Mouse (Mus musculus) heart, embryonic 12.5 days (tissue): ENCODE results near the gene Fndc3b. TPM values are rescaled to one million over a fixed set of nuclear protein-coding genes. Genes with fewer than 3 reads are reported as not detected.

Experiments
- ATAC-seq: fragments of 200-750 bp; cut with Nextera tagmentation; 2 replicates; pipeline ENCODE4 v1.8.0; 2017; ENCODE audit warnings: moderate TSS enrichment, moderate library complexity; ENCODE audit not compliant: insufficient number of reproducible peaks, low FRiP score
- H3K27ac ChIP-seq: fragments of 300-500 bp; sonication (generic); 2 replicates; pipeline ENCODE4 v1.5.1; 2016; ENCODE audit warnings: mild to moderate bottlenecking, moderate library complexity; ENCODE audit not compliant: poor library complexity, severe bottlenecking
- H3K27me3 ChIP-seq: fragments of 300-500 bp; sonication (generic); replicated peaks from 2 replicates; pipeline ENCODE4 v1.6.1; 2016; ENCODE audit warnings: mild to moderate bottlenecking, moderate library complexity
- H3K36me3 ChIP-seq: fragments of 300-500 bp; sonication (generic); 2 replicates; pipeline ENCODE4 v1.6.1; 2016; ENCODE audit warnings: mild to moderate bottlenecking, moderate library complexity
- H3K4me1 ChIP-seq: fragments of 300-500 bp; sonication (generic); replicated peaks from 2 replicates; pipeline ENCODE4 v1.6.1; 2016; ENCODE audit warnings: mild to moderate bottlenecking
- H3K4me2 ChIP-seq: fragments of 300-500 bp; sonication (generic); 2 replicates; pipeline ENCODE4 v1.6.1; 2016; ENCODE audit warnings: mild to moderate bottlenecking, moderate library complexity
- H3K4me3 ChIP-seq: fragments of 300-500 bp; sonication (generic); 2 replicates; pipeline ENCODE4 v1.5.1; 2016; ENCODE audit warnings: mild to moderate bottlenecking
- H3K9ac ChIP-seq: fragments of 300-500 bp; sonication (generic); 2 replicates; pipeline ENCODE4 v1.6.1; 2016; ENCODE audit warnings: mild to moderate bottlenecking, moderate library complexity
- H3K9me3 ChIP-seq: fragments of 300-500 bp; sonication (generic); replicated peaks from 2 replicates; pipeline ENCODE4 v1.6.1; 2016; ENCODE audit warnings: mild to moderate bottlenecking, moderate library complexity
- WGBS: fragments of 180-500 bp; shearing (Covaris S2); methylation state at CpG from one replicate; pipeline ENCODE4 v1.1.7; 2016; 5-methylcytosine and 5-hydroxymethylcytosine counted together
- polyA plus RNA-seq: library from polyadenylated mRNA; unstranded; fragments of >200 nt; fragmentation: Nextera tagmentation; extraction: Ambion mirVana; gene quantifications from 2 replicates; pipeline ENCODE4 v1.2.1, GENCODE M21; 2016

Gene Fndc3b
- polyA plus RNA-seq, 1 experiment from 2014 or later: 36.8 TPM

- H3K4me3 ChIP-seq: no peak overlapping the region
- ATAC-seq: no peak
- peaks cover 73% of the 10 kb centered on the region for H3K36me3 ChIP-seq
- H3K9me3 ChIP-seq: no peaks in the 10 kb centered on the region
- H3K27me3 ChIP-seq: no peaks in the 10 kb centered on the region
- H3K4me1 ChIP-seq: peaks cover 51% of the 10 kb centered on the region
- H3K27ac ChIP-seq: peak overlapping the region; percentile 30; the same call in 1 of the 2 replicates
- 74% methylated on average over 7 of the region's 7 CpGs for WGBS
- no peak overlapping the region for H3K4me2 ChIP-seq
- no peak overlapping the region for H3K9ac ChIP-seq
Observed at GRCm38 (mm10) chr3:27466297-27466901, 244.7 kb downstream of the Fndc3b start.

GRCm38 (mm10) chr3:27463373-27463772 is 247.7 kb downstream of the Fndc3b start:
- H3K9ac ChIP-seq: no peak overlapping the region
- 89% methylated on average over 7 of the region's 7 CpGs for WGBS
- no peak overlapping the region for H3K4me3 ChIP-seq
- H3K4me2 ChIP-seq: no peak overlapping the region
- H3K9me3 ChIP-seq: no peaks in the 10 kb centered on the region
- no peak overlapping the region for H3K27ac ChIP-seq
- H3K27me3 ChIP-seq: no peaks in the 10 kb centered on the region
- peaks cover 82% of the 10 kb centered on the region for H3K36me3 ChIP-seq
- no peak for ATAC-seq
- peaks cover 41% of the 10 kb centered on the region for H3K4me1 ChIP-seq

- Histone ChIP-seq H3K27me3 (no peaks in the 10 kb centered on the region), H3K27ac (no peak overlapping the region), H3K4me3 (no peak overlapping the region), H3K9me3 (no peaks in the 10 kb centered on the region), H3K36me3 (peaks cover 82% of the 10 kb centered on the region), H3K4me2 (no peak overlapping the region), H3K9ac (no peak overlapping the region), H3K4me1 (peaks cover 41% of the 10 kb centered on the region)
- ATAC-seq: no peak
- WGBS: 67% methylated on average over 15 of the region's 15 CpGs
Observed at GRCm38 (mm10) chr3:27462934-27463333, 248.2 kb downstream of the Fndc3b start.

GRCm38 (mm10) chr3:27462316-27462902 is 248.7 kb downstream of the Fndc3b start:
- Histone ChIP-seq H3K4me2 (no peak overlapping the region), H3K36me3 (peaks cover 82% of the 10 kb centered on the region), H3K27me3 (no peaks in the 10 kb centered on the region), H3K4me3 (no peak overlapping the region), H3K9me3 (no peaks in the 10 kb centered on the region), H3K27ac (no peak overlapping the region), H3K4me1 (peaks cover 36% of the 10 kb centered on the region), H3K9ac (no peak overlapping the region)
- 72% methylated on average over 9 of the region's 9 CpGs for WGBS
- ATAC-seq: no peak

GRCm38 (mm10) chr3:27461861-27462260 is 249.2 kb downstream of the Fndc3b start:
- WGBS: 69% methylated on average over 7 of the region's 7 CpGs
- peaks cover 81% of the 10 kb centered on the region for H3K36me3 ChIP-seq
- no peak overlapping the region for H3K4me3 ChIP-seq
- H3K27ac ChIP-seq: no peak overlapping the region
- H3K9me3 ChIP-seq: no peaks in the 10 kb centered on the region
- no peak overlapping the region for H3K4me2 ChIP-seq
- ATAC-seq: peak; percentile 39; the same call in 1 of the 2 replicates
- H3K4me1 ChIP-seq: peaks cover 31% of the 10 kb centered on the region
- H3K27me3 ChIP-seq: no peaks in the 10 kb centered on the region
- H3K9ac ChIP-seq: no peak overlapping the region

- no peak overlapping the region for H3K9ac ChIP-seq
- H3K9me3 ChIP-seq: no peaks in the 10 kb centered on the region
- H3K4me3 ChIP-seq: no peak overlapping the region
- peaks cover 30% of the 10 kb centered on the region for H3K4me1 ChIP-seq
- WGBS: 54% methylated on average over 1 of the region's 1 CpGs
- H3K27ac ChIP-seq: no peak overlapping the region
- no peaks in the 10 kb centered on the region for H3K27me3 ChIP-seq
- ATAC-seq: no peak; the same call in 1 of the 2 replicates
- H3K36me3 ChIP-seq: peaks cover 85% of the 10 kb centered on the region
- no peak overlapping the region for H3K4me2 ChIP-seq
Observed at GRCm38 (mm10) chr3:27461037-27461436, 250.1 kb downstream of the Fndc3b start.

- H3K27me3 ChIP-seq: no peaks in the 10 kb centered on the region
- ATAC-seq: no peak
- 89% methylated on average over 9 of the region's 9 CpGs for WGBS
- no peaks in the 10 kb centered on the region for H3K9me3 ChIP-seq
- peaks cover 91% of the 10 kb centered on the region for H3K36me3 ChIP-seq
- peaks cover 15% of the 10 kb centered on the region for H3K4me1 ChIP-seq
- no peak overlapping the region for H3K27ac ChIP-seq
- H3K4me3 ChIP-seq: no peak overlapping the region
- no peak overlapping the region for H3K4me2 ChIP-seq
- H3K9ac ChIP-seq: no peak overlapping the region
Observed at GRCm38 (mm10) chr3:27458416-27458815, 252.7 kb downstream of the Fndc3b start.

GRCm38 (mm10) chr3:27456514-27456913 is 254.6 kb downstream of the Fndc3b start:
- H3K4me1 ChIP-seq: no peaks in the 10 kb centered on the region
- no peak overlapping the region for H3K9ac ChIP-seq
- H3K9me3 ChIP-seq: no peaks in the 10 kb centered on the region
- no peak for ATAC-seq
- peaks cover 95% of the 10 kb centered on the region for H3K36me3 ChIP-seq
- no peak overlapping the region for H3K4me3 ChIP-seq
- no peak overlapping the region for H3K4me2 ChIP-seq
- WGBS: 88% methylated on average over 14 of the region's 14 CpGs
- no peak overlapping the region for H3K27ac ChIP-seq
- H3K27me3 ChIP-seq: no peaks in the 10 kb centered on the region

GRCm38 (mm10) chr3:27454402-27455195 is 256.5 kb downstream of the Fndc3b start:
- no peak overlapping the region for H3K4me2 ChIP-seq
- H3K4me3 ChIP-seq: no peak overlapping the region
- H3K27me3 ChIP-seq: no peaks in the 10 kb centered on the region
- no peak overlapping the region for H3K27ac ChIP-seq
- H3K9ac ChIP-seq: no peak overlapping the region
- no peak for ATAC-seq
- 82% methylated on average over 8 of the region's 8 CpGs for WGBS
- H3K4me1 ChIP-seq: no peaks in the 10 kb centered on the region
- H3K9me3 ChIP-seq: no peaks in the 10 kb centered on the region
- H3K36me3 ChIP-seq: peaks cover 96% of the 10 kb centered on the region

- Histone ChIP-seq H3K36me3 (peaks cover 92% of the 10 kb centered on the region), H3K4me1 (no peaks in the 10 kb centered on the region), H3K27ac (no peak overlapping the region), H3K9me3 (no peaks in the 10 kb centered on the region), H3K4me2 (no peak overlapping the region), H3K9ac (no peak overlapping the region), H3K27me3 (no peaks in the 10 kb centered on the region), H3K4me3 (no peak overlapping the region)
- 73% methylated on average over 13 of the region's 13 CpGs for WGBS
- ATAC-seq: no peak
Observed at GRCm38 (mm10) chr3:27453453-27454098, 257.5 kb downstream of the Fndc3b start.

- Histone ChIP-seq H3K9ac (no peak overlapping the region), H3K27ac (no peak overlapping the region), H3K4me2 (no peak overlapping the region), H3K36me3 (peaks cover 89% of the 10 kb centered on the region), H3K9me3 (no peaks in the 10 kb centered on the region), H3K27me3 (no peaks in the 10 kb centered on the region), H3K4me1 (no peaks in the 10 kb centered on the region; the same call in 1 of the 2 replicates), H3K4me3 (no peak overlapping the region)
- 93% methylated on average over 4 of the region's 4 CpGs for WGBS
- no peak for ATAC-seq
Observed at GRCm38 (mm10) chr3:27449447-27449846, 261.7 kb downstream of the Fndc3b start.
